Mouse (Mus musculus) midbrain, embryonic 16.5 days (tissue): ENCODE measurements around the gene Neu1. TPM values are rescaled to one million over a fixed set of nuclear protein-coding genes. Genes with fewer than 3 reads are reported as not detected.

ENCODE experiments used
- ATAC-seq: fragments of 200-750 bp; cut with Nextera tagmentation; 2 replicates; pipeline ENCODE4 v1.8.0; 2017; ENCODE audit warnings: moderate TSS enrichment
- H3K27ac ChIP-seq: fragments of 300-500 bp; sonication (generic); 2 replicates; pipeline ENCODE4 v1.5.1; 2014; ENCODE audit warnings: mild to moderate bottlenecking, low read length, mixed read lengths
- H3K27me3 ChIP-seq: fragments of 300-500 bp; sonication (generic); 2 replicates; pipeline ENCODE4 v1.6.1; 2014; ENCODE audit warnings: low read depth, low read length, mixed read lengths; ENCODE audit not compliant: control insufficient read depth, insufficient read depth
- H3K36me3 ChIP-seq: fragments of 300-500 bp; sonication (generic); 2 replicates; pipeline ENCODE4 v1.6.1; 2014; ENCODE audit warnings: mild to moderate bottlenecking, low read length, moderate library complexity, mixed read lengths; ENCODE audit not compliant: control insufficient read depth, insufficient read depth
- H3K4me1 ChIP-seq: fragments of 300-500 bp; sonication (generic); 2 replicates; pipeline ENCODE4 v1.6.1; 2014; ENCODE audit warnings: mild to moderate bottlenecking, low read length, mixed read lengths; ENCODE audit not compliant: control insufficient read depth, insufficient read depth
- H3K4me2 ChIP-seq: fragments of 300-500 bp; sonication (generic); 2 replicates; pipeline ENCODE4 v1.6.1; 2014; ENCODE audit warnings: mild to moderate bottlenecking, low read length, mixed read lengths
- H3K4me3 ChIP-seq: fragments of 300-500 bp; sonication (generic); 2 replicates; pipeline ENCODE4 v1.5.1; 2014; ENCODE audit warnings: low read depth, mild to moderate bottlenecking, low read length, moderate library complexity, mixed read lengths
- H3K9ac ChIP-seq: fragments of 300-500 bp; sonication (generic); 2 replicates; pipeline ENCODE4 v1.6.1; 2014; ENCODE audit warnings: low read depth, low read length, mixed read lengths
- H3K9me3 ChIP-seq: fragments of 300-500 bp; sonication (generic); replicated peaks from 2 replicates; pipeline ENCODE4 v1.6.1; 2014; ENCODE audit warnings: mild to moderate bottlenecking, low read length, mixed read lengths; ENCODE audit not compliant: control insufficient read depth, poor library complexity, severe bottlenecking
- WGBS: fragments of 180-500 bp; shearing (Covaris S2); extraction: QIAGEN DNeasy Blood & Tissue Kit; methylation state at CpG from one replicate; pipeline ENCODE4 v1.1.7; 2014; 5-methylcytosine and 5-hydroxymethylcytosine counted together
- polyA plus RNA-seq: library from polyadenylated mRNA; unstranded; fragments of >200 nt; fragmentation: Nextera tagmentation; extraction: Ambion mirVana; gene quantifications from 2 replicates; pipeline ENCODE4 v1.2.1, GENCODE M21; 2015

The Neu1 gene
- 38.6 and 42.3 TPM in 2 replicates for polyA plus RNA-seq

DNA sequence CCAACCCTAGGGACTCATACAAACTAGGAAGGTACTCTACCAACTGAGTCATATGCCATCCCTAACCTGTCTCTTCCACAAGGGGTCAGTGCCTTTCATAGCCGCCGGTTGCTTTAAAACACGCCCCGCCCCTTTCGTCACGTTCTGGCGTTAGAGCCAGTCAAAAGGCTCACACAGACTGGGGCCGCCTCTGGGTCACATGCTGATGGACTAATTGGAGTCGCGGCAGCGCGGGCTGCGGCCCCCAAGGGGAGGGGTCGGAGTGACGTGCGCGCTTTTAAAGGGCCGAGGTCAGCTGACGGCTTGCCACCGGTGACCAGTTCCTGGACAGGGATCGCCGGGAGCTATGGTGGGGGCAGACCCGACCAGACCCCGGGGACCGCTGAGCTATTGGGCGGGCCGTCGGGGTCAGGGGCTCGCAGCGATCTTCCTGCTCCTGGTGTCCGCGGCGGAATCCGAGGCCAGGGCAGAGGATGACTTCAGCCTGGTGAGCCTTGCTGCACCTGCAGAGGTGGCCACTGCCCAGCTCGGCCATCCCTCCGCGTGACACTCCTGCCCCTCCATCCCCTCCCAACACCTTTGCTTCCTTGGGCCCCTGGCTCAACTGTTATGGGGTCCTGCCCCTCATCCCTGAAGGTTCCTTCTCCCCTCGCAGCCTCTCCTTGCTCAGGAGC, at the start of gene Neu1:
TSS of gene Neu1 (plus strand) at position 193 of the 674 bp plus-strand sequence.
- ATAC-seq: peak; percentile 98
- Histone ChIP-seq H3K4me1 (peaks cover 7% of the 10 kb centered on the region), H3K27me3 (no peaks in the 10 kb centered on the region), H3K9me3 (no peaks in the 10 kb centered on the region), H3K4me2 (peak within 1 kb of the TSS; percentile 95), H3K27ac (peak within 1 kb of the TSS; percentile 77), H3K9ac (peak within 1 kb of the TSS; percentile 79), H3K36me3 (peaks cover 9% of the 10 kb centered on the region; the same call in 1 of the 2 replicates), H3K4me3 (peak within 1 kb of the TSS; percentile 81)
- WGBS: under 1% methylated on average over 37 of the region's 38 CpGs

DNA sequence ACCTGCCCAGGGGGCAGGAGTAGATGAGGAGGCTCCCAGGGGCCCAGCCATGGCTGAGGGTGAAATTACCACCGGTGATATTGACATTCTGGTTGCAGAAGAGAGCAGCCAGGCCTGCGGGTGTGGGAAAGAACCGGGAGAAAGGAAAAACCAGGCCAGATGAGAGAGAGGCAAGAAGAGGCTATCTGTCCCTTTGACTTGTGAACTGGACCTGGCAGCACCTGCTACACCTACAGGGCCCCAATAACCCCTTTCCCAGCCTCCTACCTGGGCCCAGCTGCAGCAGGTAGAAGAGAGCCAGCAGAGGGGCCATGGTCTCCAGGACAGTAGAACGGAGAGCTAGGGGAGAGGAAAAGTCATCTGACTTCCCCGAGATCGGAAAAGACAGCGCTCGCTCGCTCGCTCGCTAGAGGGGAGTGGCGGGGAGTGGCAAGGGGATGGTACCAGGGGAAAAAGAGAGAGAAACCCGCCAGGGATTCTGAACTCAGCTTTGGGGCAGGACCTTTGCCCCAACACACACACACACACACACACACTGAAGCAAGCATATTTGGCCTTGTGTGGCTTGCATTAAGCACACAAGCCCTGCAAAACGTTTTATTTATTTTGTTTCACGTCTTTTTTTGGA, 49.3 kb upstream of the Neu1 start, which contains the start of gene Gm20547:
TSS of gene Gm20547 (minus strand) at position 360 of the 628 bp plus-strand sequence.
- H3K4me1 ChIP-seq: no peaks in the 10 kb centered on the region

DNA sequence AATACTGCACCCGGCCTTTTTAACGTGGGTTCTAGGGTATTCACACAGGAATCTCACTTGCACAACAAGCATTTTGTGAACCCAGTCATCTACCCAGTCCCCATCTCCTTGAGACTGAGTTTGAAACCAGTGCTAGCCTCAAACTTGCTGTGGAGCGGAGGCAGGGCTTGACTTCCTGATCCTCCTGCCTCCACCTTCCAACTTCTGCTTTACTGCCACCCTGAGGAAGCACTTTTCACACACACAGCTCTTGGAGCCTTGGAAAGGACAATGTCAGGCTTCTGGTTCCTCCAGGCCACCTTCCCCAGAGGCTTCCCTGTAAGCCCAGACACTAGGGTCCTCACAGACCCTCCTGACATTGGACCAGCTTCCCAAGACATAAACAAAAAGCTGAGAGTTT, 47.7 kb upstream of the Neu1 start:
- H3K9ac ChIP-seq: no peak overlapping the region
- WGBS: 60% methylated on average over 3 of the region's 3 CpGs
- no peak overlapping the region for H3K27ac ChIP-seq
- peaks cover 4% of the 10 kb centered on the region; the same call in 1 of the 2 replicates for H3K27me3 ChIP-seq
- no peaks in the 10 kb centered on the region for H3K36me3 ChIP-seq
- H3K4me1 ChIP-seq: no peaks in the 10 kb centered on the region
- ATAC-seq: no peak
- H3K9me3 ChIP-seq: no peaks in the 10 kb centered on the region
- H3K4me2 ChIP-seq: no peak overlapping the region
- no peak overlapping the region for H3K4me3 ChIP-seq

More for the DNA sequence above, 49.3 kb upstream of the Neu1 start, which contains the start of gene Gm20547:
- 7% methylated on average over 15 of the region's 15 CpGs for WGBS
- Histone ChIP-seq H3K27ac (no peak within 1 kb of the TSS), H3K9me3 (no peaks in the 10 kb centered on the region), H3K4me3 (no peak within 1 kb of the TSS), H3K27me3 (peaks cover 4% of the 10 kb centered on the region; the same call in 1 of the 2 replicates), H3K9ac (no peak within 1 kb of the TSS), H3K4me2 (no peak within 1 kb of the TSS), H3K36me3 (no peaks in the 10 kb centered on the region)
- ATAC-seq: no peak

DNA sequence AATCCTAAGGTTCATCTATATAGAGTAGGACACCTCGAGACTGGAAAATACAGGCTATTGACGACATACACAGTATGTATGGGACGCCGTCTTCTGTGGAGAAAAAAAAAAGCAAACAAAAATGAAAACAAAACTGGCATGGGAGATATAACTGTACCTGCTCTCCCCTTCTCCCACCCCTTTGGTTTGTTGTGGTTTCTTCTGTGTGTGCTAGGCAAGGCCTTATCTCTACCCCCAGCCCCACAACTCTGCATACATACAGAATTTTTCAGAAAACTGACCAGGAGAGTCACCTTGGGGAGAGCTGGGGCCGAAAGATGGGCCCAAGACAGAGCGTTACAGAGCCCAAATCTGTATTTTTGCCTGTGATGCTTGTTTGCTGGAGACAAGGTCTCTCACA, 46.3 kb upstream of the Neu1 start:
- Histone ChIP-seq H3K4me1 (no peaks in the 10 kb centered on the region), H3K27ac (no peak overlapping the region), H3K4me2 (no peak overlapping the region), H3K9ac (no peak overlapping the region), H3K4me3 (no peak overlapping the region), H3K9me3 (no peaks in the 10 kb centered on the region), H3K27me3 (peaks cover 4% of the 10 kb centered on the region; the same call in 1 of the 2 replicates), H3K36me3 (no peaks in the 10 kb centered on the region)
- no peak for ATAC-seq
- WGBS: 87% methylated on average over 6 of the region's 6 CpGs

DNA sequence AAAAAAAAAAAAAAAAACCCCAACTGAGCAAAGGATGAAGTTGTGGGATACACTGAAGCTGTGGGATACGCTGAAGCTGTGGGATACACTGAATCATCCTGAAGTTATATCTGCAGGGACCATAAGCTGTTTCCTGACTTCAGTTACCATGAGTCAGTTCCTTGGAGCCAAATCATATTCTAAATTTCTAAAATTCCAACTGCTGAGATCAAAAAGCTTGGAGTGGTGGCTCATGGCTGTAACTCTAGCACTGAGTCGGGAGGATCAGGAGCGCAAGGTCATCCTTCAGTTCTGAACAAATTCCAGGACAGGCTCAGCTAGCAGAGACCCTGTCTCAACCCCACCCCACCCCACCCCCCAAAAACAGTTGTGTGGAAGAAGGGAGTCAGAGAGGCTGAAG, 45.4 kb upstream of the Neu1 start:
- H3K27ac ChIP-seq: no peak overlapping the region

DNA sequence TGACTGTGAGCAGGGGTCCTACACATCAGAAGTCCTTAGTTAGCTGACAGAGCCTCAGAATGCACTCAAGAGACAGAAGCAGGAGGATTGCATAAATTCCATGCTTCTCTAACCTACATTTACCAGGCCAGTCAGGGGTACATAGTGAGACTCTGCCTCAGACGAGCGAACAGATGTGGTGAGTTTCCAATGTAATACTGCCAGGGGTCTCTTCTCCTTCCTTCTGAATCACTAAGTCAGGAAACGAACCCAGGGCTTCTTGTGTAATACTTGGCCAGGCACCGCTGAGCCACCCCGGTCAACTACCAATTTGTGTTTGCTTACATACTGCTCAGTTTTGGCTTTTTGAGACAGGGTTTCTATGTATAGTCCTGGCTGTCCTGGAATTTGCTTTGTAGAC, 43.1 kb upstream of the Neu1 start:
- Histone ChIP-seq H3K4me2 (no peak overlapping the region), H3K27ac (no peak overlapping the region), H3K27me3 (no peaks in the 10 kb centered on the region), H3K36me3 (no peaks in the 10 kb centered on the region), H3K9me3 (no peaks in the 10 kb centered on the region), H3K9ac (no peak overlapping the region), H3K4me3 (no peak overlapping the region), H3K4me1 (no peaks in the 10 kb centered on the region)
- ATAC-seq: no peak
- WGBS: 90% methylated on average over 5 of the region's 5 CpGs

More for the DNA sequence above, 45.4 kb upstream of the Neu1 start:
- WGBS: 87% methylated on average over 3 of the region's 3 CpGs
- Histone ChIP-seq H3K4me3 (no peak overlapping the region), H3K27me3 (peaks cover 4% of the 10 kb centered on the region; the same call in 1 of the 2 replicates), H3K36me3 (no peaks in the 10 kb centered on the region), H3K4me2 (no peak overlapping the region), H3K9me3 (no peaks in the 10 kb centered on the region), H3K4me1 (no peaks in the 10 kb centered on the region), H3K9ac (no peak overlapping the region)
- ATAC-seq: no peak

DNA sequence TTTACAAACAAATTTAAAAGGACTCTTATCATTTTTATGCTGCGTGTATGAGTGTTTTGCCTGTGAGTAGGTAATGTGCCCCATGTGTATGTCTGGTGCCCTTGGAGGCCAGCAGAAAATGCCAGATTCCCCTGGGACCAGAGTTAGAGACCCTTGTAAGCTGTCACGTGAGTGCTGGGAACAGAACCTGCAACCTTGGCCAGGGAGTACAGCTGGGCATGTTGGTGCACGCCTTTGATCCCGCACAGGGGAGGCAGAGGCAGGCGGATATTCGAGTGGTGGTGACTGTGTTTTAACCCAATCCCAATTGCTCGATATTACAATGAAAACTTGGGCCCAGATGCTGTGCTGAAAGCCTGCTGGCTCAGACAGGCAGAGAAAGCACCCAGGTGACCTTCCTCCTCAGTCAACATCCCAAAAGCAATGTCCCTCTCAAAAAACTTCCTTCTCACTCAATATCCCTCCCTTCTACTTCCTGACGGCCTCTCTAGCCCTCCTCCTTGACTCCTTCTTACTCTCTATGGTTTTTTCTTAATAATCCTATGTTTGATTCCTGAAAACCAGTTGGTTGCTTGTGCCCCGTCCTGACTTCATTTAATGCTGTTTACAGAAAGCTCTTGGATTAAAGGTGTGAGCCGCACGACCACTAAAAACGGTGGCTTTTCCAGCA, 40.8 kb upstream of the Neu1 start:
- no peak overlapping the region for H3K27ac ChIP-seq
- no peaks in the 10 kb centered on the region for H3K9me3 ChIP-seq
- no peak overlapping the region for H3K9ac ChIP-seq
- H3K4me2 ChIP-seq: no peak overlapping the region
- 91% methylated on average over 12 of the region's 12 CpGs for WGBS
- no peaks in the 10 kb centered on the region for H3K36me3 ChIP-seq
- H3K4me1 ChIP-seq: peaks cover 6% of the 10 kb centered on the region
- no peak for ATAC-seq
- no peaks in the 10 kb centered on the region for H3K27me3 ChIP-seq
- no peak overlapping the region for H3K4me3 ChIP-seq

DNA sequence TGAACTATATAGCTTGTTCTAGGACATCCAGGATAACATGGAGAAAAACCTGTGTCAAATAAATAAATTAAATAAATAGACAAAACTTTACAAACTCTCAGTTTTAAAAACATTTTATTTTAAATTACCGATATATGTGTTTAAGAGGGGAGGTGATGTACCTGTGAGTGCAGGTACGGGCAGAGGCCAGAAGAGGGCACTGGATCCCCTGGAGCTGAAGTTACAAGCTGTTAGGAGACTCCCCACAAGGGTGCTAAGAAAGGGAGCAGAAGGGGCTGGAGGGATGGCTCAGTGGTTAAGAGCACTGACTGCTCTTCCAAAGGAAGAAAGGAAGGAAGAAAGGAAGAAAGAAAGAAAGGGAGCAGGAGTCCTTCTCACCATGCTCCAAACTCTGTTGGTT, 39.7 kb upstream of the Neu1 start:
- peaks cover 4% of the 10 kb centered on the region; the same call in 1 of the 2 replicates for H3K36me3 ChIP-seq
- no peak overlapping the region for H3K27ac ChIP-seq
- peaks cover 18% of the 10 kb centered on the region for H3K4me1 ChIP-seq
- no peaks in the 10 kb centered on the region for H3K9me3 ChIP-seq
- no peak for ATAC-seq
- no peak overlapping the region for H3K4me3 ChIP-seq
- no peaks in the 10 kb centered on the region for H3K27me3 ChIP-seq
- 96% methylated on average over 2 of the region's 2 CpGs for WGBS
- no peak overlapping the region for H3K9ac ChIP-seq
- H3K4me2 ChIP-seq: no peak overlapping the region
